In genomic region chr5:33854019-33854418, GRCm38 (mm10) we compare ENCODE assay signal across 12 mouse cellular contexts. TPM values are rescaled to one million over a fixed set of nuclear protein-coding genes. Genes with fewer than 3 reads are reported as not detected.
DNase-seq lines count a peak whose midpoint lies in the region; ATAC-seq and TF ChIP-seq lines count a peak whose summit lies in the region.
"Had no signal": no experiment of that assay in that cellular context is flagged by ENCODE, and none has a peak within 500 bp of the region (broad histone marks: within the 10 kb centered on the region; RNA-seq: fewer than 3 reads in every experiment).

No protein-coding gene starts in this region.

- no peak overlapping the region for H3K4me2 ChIP-seq in kidney, embryonic 15.5 days
- H3K4me2 ChIP-seq: heart, embryonic 12.5 days; neural tube, embryonic 12.5 days had no signal

- TF ChIP-seq CTCF in kidney, adult 2 months (conservative IDR thresholded peaks at IDR 0.05; ENCODE audit: insufficient read depth, insufficient read length, low read depth, low read length), result peak; percentile 56

- peak; percentile 14 to 63 for DNase-seq in adrenal gland, adult (ENCODE audit: inconsistent age in 2 of 2, low spot score in 1 of 2)
- DNase-seq in adrenal gland, postnatal 25 days, result no peak
- DNase-seq in kidney, adult 2 months, result peak; percentile 25
- DNase-seq in thymus, postnatal 14 days, result peak; percentile 19
- no peak for DNase-seq in thymus, postnatal 4 days
- DNase-seq in spleen, postnatal 36 days (ENCODE audit: low spot score in 2 of 2), result no peak
- DNase-seq in right cerebral cortex, postnatal 25 days, result no peak

- H3K27ac ChIP-seq in kidney, adult 2 months (ENCODE audit: insufficient read depth, low read depth, low read length), result no peak overlapping the region
- H3K27ac ChIP-seq in kidney, embryonic 15.5 days, result no peak overlapping the region
- H3K27ac ChIP-seq: macrophage; neural tube, embryonic 12.5 days had no signal

- H3K36me3 ChIP-seq in kidney, adult 2 months (ENCODE audit: control insufficient read depth, insufficient read depth, low read length), result peaks cover 6% of the 10 kb centered on the region; the same call in 1 of the 2 replicates
- H3K36me3 ChIP-seq in kidney, embryonic 15.5 days, result peaks cover 80% of the 10 kb centered on the region

- no peaks in the 10 kb centered on the region for H3K4me1 ChIP-seq in kidney, adult 2 months (ENCODE audit: control insufficient read depth, insufficient read depth, low read length)
- H3K4me1 ChIP-seq in kidney, embryonic 15.5 days, result no peaks in the 10 kb centered on the region
- H3K4me1 ChIP-seq: heart, embryonic 12.5 days; neural tube, embryonic 12.5 days had no signal

- WGBS in kidney, adult 2 months, result 76% methylated on average over 2 of the region's 2 CpGs
- 72% methylated on average over 2 of the region's 2 CpGs for WGBS in kidney, embryonic 15.5 days

- no peaks in the 10 kb centered on the region for H3K27me3 ChIP-seq in kidney, adult 2 months (replicated peaks; ENCODE audit: control insufficient read depth, insufficient read depth, low read length)
- no peaks in the 10 kb centered on the region for H3K27me3 ChIP-seq in kidney, embryonic 15.5 days
- H3K27me3 ChIP-seq: heart, embryonic 12.5 days; neural tube, embryonic 12.5 days had no signal

- no peak for ATAC-seq in kidney, embryonic 15.5 days (replicated peaks; ENCODE audit: low FRiP score)
- ATAC-seq: inflammation-experienced regulatory T-cells, adult 6 months had no signal

- no peak overlapping the region for H3K9ac ChIP-seq in kidney, embryonic 15.5 days
- H3K9ac ChIP-seq: heart, embryonic 12.5 days; neural tube, embryonic 12.5 days had no signal

- TF ChIP-seq POLR2A in kidney, adult 2 months (IDR thresholded peaks at IDR 0.05; ENCODE audit: low read depth, low read length), result no peak

- no peak overlapping the region for H3K4me3 ChIP-seq in kidney, adult 2 months (ENCODE audit: insufficient read depth, low read depth, low read length)
- no peak overlapping the region for H3K4me3 ChIP-seq in kidney, embryonic 15.5 days (replicated peaks)
- H3K4me3 ChIP-seq: heart, embryonic 12.5 days; neural tube, embryonic 12.5 days had no signal

- no peaks in the 10 kb centered on the region for H3K9me3 ChIP-seq in kidney, embryonic 15.5 days (replicated peaks)
- H3K9me3 ChIP-seq: heart, embryonic 12.5 days; neural tube, embryonic 12.5 days had no signal

RNA-seq across cellular contexts. Expression of gene Nsd2, which starts 33.5 kb away (rescaled TPM):
- 40.3 and 53.6 TPM in 2 replicates for total RNA-seq in adrenal gland, postnatal 25 days (2021)
- 6.3 and 6.8 TPM in 2 replicates for polyA plus RNA-seq in kidney, adult 2 months (2012; rRNA removed)
- 45.2 and 45.4 TPM in 2 replicates for polyA plus RNA-seq in kidney, embryonic 15.5 days (2015; fragmentation: Nextera tagmentation; extraction: Ambion mirVana)

Comparison
In these comparisons a context has a peak if more than half of its experiments do, and no peak if none do; other contexts are left out.
1. DNase-seq: peak in adrenal gland, adult (2 of 2), kidney, adult 2 months (single experiment) and thymus, postnatal 14 days (single experiment); none in adrenal gland, postnatal 25 days (single experiment), thymus, postnatal 4 days (single experiment), spleen, postnatal 36 days (0 of 2) and right cerebral cortex, postnatal 25 days (single experiment).